Mouse (Mus musculus): ENCODE results near the gene Tmem136. TPM values are rescaled to one million over a fixed set of nuclear protein-coding genes. Genes with fewer than 3 reads are reported as not detected.

The Tmem136 gene
- total and polyA plus RNA-seq, 3 experiments: 0.62 to 2.0 TPM; not detected in 1

DNA sequence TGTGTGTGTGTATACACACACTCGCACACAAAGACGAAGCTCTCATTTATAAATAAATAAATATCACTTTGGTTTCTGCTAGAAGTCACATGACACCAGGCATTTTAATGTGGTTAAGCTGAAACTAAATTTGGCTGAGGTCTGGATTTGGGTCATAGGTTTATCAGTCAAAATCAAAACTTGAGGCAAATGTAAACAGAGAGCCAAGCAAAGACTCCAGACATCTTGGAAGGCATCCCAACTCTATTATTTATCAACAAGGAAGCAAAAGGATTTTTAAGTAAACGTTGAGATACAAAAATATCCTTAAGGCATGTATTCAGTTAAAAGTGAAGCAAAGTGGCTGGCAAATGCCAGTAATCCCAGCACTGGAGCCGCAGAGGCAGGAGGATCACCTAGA is 1.5 kb downstream of the Tmem136 start:
- Histone ChIP-seq H3K36me3 (ENCODE audit: control insufficient read depth in 1 of 2, insufficient read depth in 2 of 2, low read length in 2 of 2) (peaks cover 0 to 20% of the 10 kb centered on the region in 2 experiments; a peak in 2 of 4 replicates), H3K4me3 (ENCODE audit: control insufficient read depth in 1 of 2, insufficient read depth in 1 of 2, low read depth in 2 of 2, low read length in 2 of 2) (no peak overlapping the region), H3K4me1 (ENCODE audit: control insufficient read depth in 1 of 2, insufficient read depth in 2 of 2, low read length in 2 of 2) (peaks cover 5 to 12% of the 10 kb centered on the region in 2 experiments), H3K27ac (ENCODE audit: control insufficient read depth, low read depth, low read length) (no peak overlapping the region), H3K9me3 (replicated peaks; ENCODE audit: insufficient read depth, low read length) (no peaks in the 10 kb centered on the region), H3K79me2 (ENCODE audit: control insufficient read depth, insufficient read depth, low read length, poor library complexity) (no peaks in the 10 kb centered on the region), H3K27me3 (ENCODE audit: control insufficient read depth in 1 of 2, insufficient read depth in 2 of 2, low read length in 2 of 2) (no peaks in the 10 kb centered on the region; a peak in 1 of 4 replicates), H3K9ac (ENCODE audit: control insufficient read depth, low read depth, low read length, poor library complexity, severe bottlenecking) (no peak overlapping the region)
- no peak for DNase-seq (ENCODE audit: low read depth, low spot score)
- TF ChIP-seq EP300 (IDR thresholded peaks at IDR 0.05; ENCODE audit: low read depth in 1 of 2, low read length in 2 of 2) (no peak), TBP (IDR thresholded peaks at IDR 0.05; ENCODE audit: low read depth, low read length) (no peak), USF1 (IDR thresholded peaks at IDR 0.05; ENCODE audit: low read depth, low read length) (no peak; the same call in 1 of the 2 replicates), BHLHE40 (IDR thresholded peaks at IDR 0.05; ENCODE audit: borderline replicate concordance, low read depth, low read length) (no peak), MYC (IDR thresholded peaks at IDR 0.05; ENCODE audit: low read depth, low read length) (no peak), MAX (IDR thresholded peaks at IDR 0.05; ENCODE audit: low read length) (no peak), POLR2A (IDR thresholded peaks at IDR 0.05; ENCODE audit: control insufficient read depth in 1 of 2, insufficient read depth in 1 of 2, low read depth in 1 of 2, low read length in 2 of 2, poor library complexity in 1 of 2) (no peak), POLR2AphosphoS5 (IDR thresholded peaks at IDR 0.05; ENCODE audit: borderline replicate concordance, low read depth, low read length) (no peak), MAZ (IDR thresholded peaks at IDR 0.05; ENCODE audit: low read depth, low read length) (no peak), NRF1 (IDR thresholded peaks at IDR 0.05; ENCODE audit: insufficient read depth, low read depth, low read length, poor library complexity, severe bottlenecking) (no peak), ZNF384 (IDR thresholded peaks at IDR 0.05; ENCODE audit: low read depth, low read length) (no peak), GABPA (IDR thresholded peaks at IDR 0.05; ENCODE audit: low read depth, low read length) (no peak), NELFE (IDR thresholded peaks at IDR 0.05; ENCODE audit: low read depth, low read length) (no peak), RCOR1 (IDR thresholded peaks at IDR 0.05; ENCODE audit: low read depth, low read length) (no peak), HCFC1 (IDR thresholded peaks at IDR 0.05; ENCODE audit: low read depth, low read length) (no peak)

DNA sequence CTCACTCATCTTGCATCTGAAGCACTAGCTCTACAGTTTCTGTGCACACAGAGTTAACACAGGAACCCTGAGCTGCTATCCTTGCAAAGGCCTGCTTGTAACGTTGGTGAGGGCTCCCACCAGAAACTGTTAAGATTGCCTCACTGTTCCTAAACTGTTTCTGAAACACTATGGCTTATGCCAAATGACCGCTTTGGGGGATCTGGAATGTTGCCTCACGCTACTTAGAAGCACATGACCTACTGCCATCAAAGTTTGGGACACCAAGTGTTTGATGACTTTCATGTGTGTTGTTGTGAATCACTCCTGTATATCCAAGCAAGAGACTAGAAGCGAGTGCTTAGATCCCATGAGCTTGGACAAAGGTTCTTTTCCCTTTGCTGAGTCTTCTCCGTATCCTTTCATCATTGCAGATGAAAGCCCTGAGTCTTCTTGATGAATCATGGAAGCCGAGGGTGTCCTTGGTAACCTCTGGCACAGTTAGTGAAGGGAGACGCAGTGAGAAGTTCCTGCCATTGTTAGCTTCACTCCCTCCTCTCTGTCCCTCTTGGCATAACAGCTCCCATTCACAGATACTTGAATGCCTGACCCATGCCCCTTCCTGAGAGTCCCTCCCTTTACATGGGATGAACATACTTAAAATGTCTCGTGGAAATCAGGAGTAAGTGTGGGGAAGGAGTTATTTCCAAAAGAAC is 5.9 kb downstream of the Tmem136 start:
- H3K27me3 ChIP-seq (ENCODE audit: control insufficient read depth in 1 of 2, insufficient read depth in 2 of 2, low read length in 2 of 2): no peaks in the 10 kb centered on the region
- no peak overlapping the region for H3K4me3 ChIP-seq (ENCODE audit: control insufficient read depth in 1 of 2, insufficient read depth in 1 of 2, low read depth in 2 of 2, low read length in 2 of 2)
- no peak for DNase-seq (ENCODE audit: low read depth, low spot score)
- H3K36me3 ChIP-seq (ENCODE audit: control insufficient read depth in 1 of 2, insufficient read depth in 2 of 2, low read length in 2 of 2): peaks cover 0 to 19% of the 10 kb centered on the region in 2 experiments; a peak in 2 of 4 replicates
- no peak overlapping the region for H3K9ac ChIP-seq (ENCODE audit: control insufficient read depth, low read depth, low read length, poor library complexity, severe bottlenecking)
- no peak overlapping the region for H3K27ac ChIP-seq (ENCODE audit: control insufficient read depth, low read depth, low read length)
- no peaks in the 10 kb centered on the region for H3K9me3 ChIP-seq (replicated peaks; ENCODE audit: insufficient read depth, low read length)
- peaks cover 9 to 17% of the 10 kb centered on the region in 2 experiments for H3K4me1 ChIP-seq (ENCODE audit: control insufficient read depth in 1 of 2, insufficient read depth in 2 of 2, low read length in 2 of 2)
- no peak for TF ChIP-seq CTCF (IDR thresholded peaks at IDR 0.05 in 2 of 3, conservative IDR thresholded peaks at IDR 0.05 in 1 of 3; ENCODE audit: control insufficient read depth in 1 of 3, insufficient read depth in 1 of 3, low read depth in 2 of 3, low read length in 3 of 3, poor library complexity in 1 of 3, severe bottlenecking in 1 of 3)
- no peak for TF ChIP-seq MEF2A (IDR thresholded peaks at IDR 0.05; ENCODE audit: extremely low read depth, insufficient replicate concordance, low read depth, low read length, poor library complexity, severe bottlenecking)
- no peak for TF ChIP-seq POLR2A (IDR thresholded peaks at IDR 0.05; ENCODE audit: control insufficient read depth in 1 of 2, insufficient read depth in 1 of 2, low read depth in 1 of 2, low read length in 2 of 2, poor library complexity in 1 of 2)
- no peak for TF ChIP-seq ETS1 (IDR thresholded peaks at IDR 0.05; ENCODE audit: low read depth, low read length)
- TF ChIP-seq MXI1 (IDR thresholded peaks at IDR 0.05; ENCODE audit: low read depth, low read length): no peak
- TF ChIP-seq USF2 (IDR thresholded peaks at IDR 0.05; ENCODE audit: borderline replicate concordance in 1 of 2, insufficient read depth in 1 of 2, low read depth in 1 of 2, low read length in 2 of 2): no peak
- H3K79me2 ChIP-seq (ENCODE audit: control insufficient read depth, insufficient read depth, low read length, poor library complexity): peaks cover 3% of the 10 kb centered on the region; the same call in 1 of the 2 replicates
